Mouse (Mus musculus): ENCODE results near the gene Ezh1.

DNA sequence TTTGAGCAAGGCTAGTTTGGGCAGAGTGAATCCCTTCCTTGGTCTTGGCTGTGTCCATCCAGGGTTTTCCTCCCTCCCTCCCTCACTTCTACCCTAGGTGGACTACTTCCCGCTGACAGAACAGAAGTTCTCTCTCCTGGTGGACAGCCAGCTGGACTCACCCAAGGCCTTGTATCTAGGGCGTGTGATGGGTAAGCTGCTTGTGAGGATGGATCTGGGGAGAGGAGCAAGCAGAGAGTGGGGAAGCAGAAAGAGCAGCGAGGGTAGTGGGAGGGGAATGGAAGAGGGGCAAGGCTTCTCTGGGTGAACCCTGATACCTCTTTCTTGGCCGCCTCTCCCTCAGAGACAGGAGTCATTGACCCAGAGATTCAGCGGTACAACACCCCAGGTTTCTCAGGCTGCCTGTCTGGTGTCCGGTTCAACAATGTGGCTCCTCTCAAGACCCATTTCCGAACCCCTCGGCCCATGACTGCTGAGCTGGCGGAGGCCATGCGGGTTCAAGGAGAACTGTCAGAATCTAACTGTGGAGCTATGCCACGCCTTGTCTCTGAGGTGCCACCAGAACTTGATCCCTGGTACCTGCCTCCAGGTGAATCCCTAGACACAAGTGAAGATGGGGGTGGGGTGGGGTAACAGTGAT is 38.0 kb downstream of the Ezh1 start:
- TF ChIP-seq POLR2A (IDR thresholded peaks at IDR 0.05; ENCODE audit: low read depth, low read length) (no peak), CTCF (conservative IDR thresholded peaks at IDR 0.05; ENCODE audit: insufficient read depth, insufficient read length, low read depth, low read length) (no peak)
